Mouse (Mus musculus) limb, embryonic 14.5 days (tissue): ENCODE data around the gene Ripk3. TPM values are rescaled to one million over a fixed set of nuclear protein-coding genes. Genes with fewer than 3 reads are reported as not detected.
A peak's percentile ranks its signal among the peaks of the same experiment; 100 is the strongest.

ENCODE experiments used
- ATAC-seq: fragments of 200-750 bp; cut with Nextera tagmentation; 2 replicates; pipeline ENCODE4 v1.8.0; 2017; ENCODE audit warnings: low read depth, moderate number of reproducible peaks, moderate TSS enrichment; ENCODE audit not compliant: low FRiP score
- DNase-seq: peaks from one replicate; pipeline ENCODE4 v3.0.0-alpha.2; 2015; ENCODE audit warnings: low spot score
- H3K27ac ChIP-seq: fragments of 300-500 bp; sonication (generic); replicated peaks from 2 replicates; pipeline ENCODE4 v1.5.1; 2014; ENCODE audit warnings: low read depth, mild to moderate bottlenecking, low read length, moderate library complexity, mixed read lengths
- H3K27me3 ChIP-seq: fragments of 300-500 bp; sonication (generic); 2 replicates; pipeline ENCODE4 v1.6.1; 2014; ENCODE audit warnings: low read length, mixed read lengths; ENCODE audit not compliant: control insufficient read depth, insufficient read depth
- H3K36me3 ChIP-seq: fragments of 300-500 bp; sonication (generic); 2 replicates; pipeline ENCODE4 v1.6.1; 2014; ENCODE audit warnings: mild to moderate bottlenecking, low read length, moderate library complexity, mixed read lengths; ENCODE audit not compliant: control insufficient read depth, insufficient read depth
- H3K4me1 ChIP-seq: fragments of 300-500 bp; sonication (generic); 2 replicates; pipeline ENCODE4 v1.6.1; 2014; ENCODE audit warnings: antibody characterized with exemption, low read length, mixed read lengths; ENCODE audit not compliant: control insufficient read depth, insufficient read depth
- H3K4me2 ChIP-seq: fragments of 300-500 bp; sonication (generic); replicated peaks from 2 replicates; pipeline ENCODE4 v1.6.1; 2014; ENCODE audit warnings: low read depth, mild to moderate bottlenecking, low read length, moderate library complexity; ENCODE audit not compliant: severe bottlenecking
- H3K4me3 ChIP-seq: fragments of 300-500 bp; sonication (generic); replicated peaks from 2 replicates; pipeline ENCODE4 v1.5.1; 2014; ENCODE audit warnings: low read length
- H3K9ac ChIP-seq: fragments of 300-500 bp; sonication (generic); 2 replicates; pipeline ENCODE4 v1.6.1; 2014; ENCODE audit warnings: mild to moderate bottlenecking, low read depth, low read length, moderate library complexity; ENCODE audit not compliant: severe bottlenecking
- H3K9me3 ChIP-seq: fragments of 300-500 bp; sonication (generic); 2 replicates; pipeline ENCODE4 v1.6.1; 2016; ENCODE audit warnings: low read length; ENCODE audit not compliant: control insufficient read depth
- POLR2A ChIP-seq: fragments of 200-500 bp; IDR thresholded peaks from 2 replicates; pipeline ENCODE4 v1.8.0; 2012; ENCODE audit warnings: inconsistent platforms, mild to moderate bottlenecking, moderate library complexity, borderline replicate concordance; ENCODE audit not compliant: insufficient read depth, insufficient read length; ENCODE audit errors: extremely low read depth
- WGBS: fragments of 180-500 bp; shearing (Covaris S2); extraction: QIAGEN DNeasy Blood & Tissue Kit; methylation state at CpG from one replicate; pipeline ENCODE4 v1.1.7; 2014; 5-methylcytosine and 5-hydroxymethylcytosine counted together
- polyA plus RNA-seq, 2 experiments: library from polyadenylated mRNA; depleted of rRNA in 1 of 2; stranded (reverse) in 1 of 2; unstranded in 1 of 2; fragments of >200 nt; fragmentation: Nextera tagmentation in 1 of 2; extraction: Ambion mirVana in 1 of 2; gene quantifications; 2 replicates each; pipeline versions ENCODE4 v1.2.1 to v1.2.3; 2012 to 2014

Gene Ripk3
- polyA plus RNA-seq, 2 experiments = 30.5 to 35.9 TPM

DNA sequence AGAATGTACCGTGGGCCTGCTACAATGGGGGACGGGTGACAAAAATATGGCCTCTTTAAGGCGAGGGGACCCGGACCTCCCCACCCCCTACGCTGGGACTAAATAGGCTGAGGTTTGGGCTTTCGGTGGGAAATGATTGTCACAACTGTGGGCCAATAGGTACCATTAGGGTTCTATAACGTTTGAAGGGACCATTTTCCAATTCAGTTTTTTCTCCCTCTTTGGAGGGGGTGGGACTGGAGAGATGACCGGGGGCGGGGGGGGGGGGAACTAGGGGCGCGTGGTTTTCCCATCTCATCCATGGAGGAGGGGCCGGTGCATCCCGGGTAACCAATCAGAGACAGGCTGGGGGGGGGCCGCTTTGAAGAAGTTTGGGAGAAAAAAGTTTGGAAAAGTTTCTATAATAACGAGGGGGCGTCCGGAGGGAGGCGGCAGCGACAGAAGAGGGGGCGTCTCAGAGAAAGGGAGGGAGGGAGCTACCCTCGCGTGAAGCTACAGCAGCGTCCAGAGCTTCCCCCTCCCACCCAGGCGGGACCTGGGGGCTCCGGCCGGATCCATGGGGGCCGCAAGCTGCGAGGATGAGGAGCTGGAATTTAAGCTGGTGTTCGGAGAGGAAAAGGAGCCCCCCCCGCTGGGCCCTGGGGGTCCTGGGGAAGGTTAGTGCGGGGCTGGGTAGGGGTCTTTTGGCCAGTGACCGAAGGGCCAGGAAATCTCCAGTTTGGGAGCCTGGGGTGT lies 36.0 kb upstream of the Ripk3 start:
- peak; percentile 34; the same call in 1 of the 2 replicates for TF ChIP-seq POLR2A
- peak overlapping the region; percentile 94 for H3K4me2 ChIP-seq
- H3K27ac ChIP-seq = peak overlapping the region; percentile 96
- H3K9me3 ChIP-seq = no peaks in the 10 kb centered on the region
- H3K27me3 ChIP-seq = no peaks in the 10 kb centered on the region
- WGBS = 0% methylated on average over 32 of the region's 32 CpGs
- DNase-seq = peak; percentile 91
- H3K4me3 ChIP-seq = peak overlapping the region; percentile 96
- H3K9ac ChIP-seq = peak overlapping the region; percentile 97
- peaks cover 22% of the 10 kb centered on the region for H3K4me1 ChIP-seq
- H3K36me3 ChIP-seq = peaks cover 35% of the 10 kb centered on the region
- ATAC-seq = peak; percentile 67

DNA sequence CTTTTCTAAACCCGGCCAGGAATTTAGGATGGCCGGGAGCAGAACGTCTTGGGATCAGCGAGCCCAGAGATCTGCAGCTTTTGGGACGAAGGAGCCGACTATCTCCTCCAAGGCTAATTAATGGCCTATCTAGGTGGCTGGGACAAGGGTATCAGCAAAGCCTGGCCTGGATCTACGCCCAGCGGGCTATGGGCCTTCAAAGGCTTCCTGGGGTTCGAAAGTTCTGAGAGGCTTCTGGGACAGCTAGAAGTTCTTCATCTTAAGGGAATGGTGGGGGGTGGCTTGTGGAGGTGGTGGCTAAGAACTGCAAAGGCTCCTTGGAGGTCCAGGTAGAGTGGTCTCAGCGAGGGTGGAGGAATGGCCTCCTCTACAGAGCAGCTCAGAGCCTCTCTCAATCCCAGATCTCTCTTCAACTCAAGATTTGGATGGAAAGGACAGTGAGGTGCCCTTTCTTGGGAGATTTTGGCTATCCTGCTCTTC lies 35.4 kb upstream of the Ripk3 start:
- Histone ChIP-seq H3K4me1 (peaks cover 22% of the 10 kb centered on the region), H3K27ac (peak overlapping the region; percentile 96), H3K9me3 (no peaks in the 10 kb centered on the region), H3K9ac (peak overlapping the region; percentile 59), H3K36me3 (peaks cover 29% of the 10 kb centered on the region), H3K4me2 (peak overlapping the region; percentile 94), H3K4me3 (peak overlapping the region; percentile 96), H3K27me3 (no peaks in the 10 kb centered on the region)
- 2% methylated on average over 10 of the region's 10 CpGs for WGBS
- TF ChIP-seq POLR2A = no peak
- ATAC-seq (no peak), DNase-seq (peak; percentile 68)

- DNase-seq = peak; percentile 94
- H3K4me1 ChIP-seq = peaks cover 17% of the 10 kb centered on the region; the same call in 1 of the 2 replicates
- H3K27me3 ChIP-seq = no peaks in the 10 kb centered on the region
- peaks cover 21% of the 10 kb centered on the region for H3K36me3 ChIP-seq
- H3K27ac ChIP-seq = peak within 1 kb of the TSS; percentile 96
- no peaks in the 10 kb centered on the region for H3K9me3 ChIP-seq
- 3% methylated on average over 32 of the region's 46 CpGs for WGBS
- no peak for TF ChIP-seq POLR2A
- ATAC-seq = peak; percentile 80
- peak within 1 kb of the TSS; percentile 94 for H3K4me2 ChIP-seq
- H3K4me3 ChIP-seq = peak within 1 kb of the TSS; percentile 96
- peak within 1 kb of the TSS; percentile 59 for H3K9ac ChIP-seq
Observed at GRCm38 (mm10) chr14:55822991-55823762, 34.5 kb upstream of the Ripk3 start, which contains the start of gene Nfatc4. Nfatc4 (plus strand) TSS chr14:55823144.

- WGBS = 2% methylated on average over 13 of the region's 13 CpGs
- no peaks in the 10 kb centered on the region for H3K27me3 ChIP-seq
Observed at GRCm38 (mm10) chr14:55822435-55822990, 33.8 kb upstream of the Ripk3 start.

DNA sequence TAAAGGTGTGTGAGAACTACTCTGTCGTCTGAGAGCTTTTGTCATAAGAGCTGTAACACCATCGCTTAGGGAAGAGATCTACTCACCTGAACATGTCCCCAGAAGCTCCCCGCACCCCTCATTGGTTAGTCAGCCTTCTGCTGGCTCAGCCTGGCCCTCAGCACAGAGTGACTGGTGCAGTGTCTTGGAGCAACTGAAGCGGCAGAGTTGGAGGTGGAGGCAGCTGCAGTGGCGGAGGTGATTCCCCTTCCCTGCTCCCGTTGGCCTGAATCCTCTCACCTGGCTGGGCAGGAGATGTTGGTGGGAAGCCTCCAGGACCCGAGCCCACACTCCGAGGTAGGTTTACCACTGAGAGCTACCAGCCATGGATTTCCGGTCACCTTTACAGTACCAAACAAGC lies 31.9 kb upstream of the Ripk3 start:
- H3K27me3 ChIP-seq = no peaks in the 10 kb centered on the region
- ATAC-seq = no peak

More at GRCm38 (mm10) chr14:55822435-55822990, 33.8 kb upstream of the Ripk3 start:
- peaks cover 10% of the 10 kb centered on the region; the same call in 1 of the 2 replicates for H3K4me1 ChIP-seq
- peak overlapping the region; percentile 96 for H3K4me3 ChIP-seq
- no peak for TF ChIP-seq POLR2A
- ATAC-seq (no peak), DNase-seq (peak; percentile 87)
- peaks cover 14% of the 10 kb centered on the region for H3K36me3 ChIP-seq
- H3K9me3 ChIP-seq = no peaks in the 10 kb centered on the region
- H3K9ac ChIP-seq = peak overlapping the region; percentile 59
- H3K4me2 ChIP-seq = peak overlapping the region; percentile 94
- peak overlapping the region; percentile 96 for H3K27ac ChIP-seq

More for the DNA sequence above, 31.9 kb upstream of the Ripk3 start:
- no peaks in the 10 kb centered on the region for H3K36me3 ChIP-seq
- TF ChIP-seq POLR2A = no peak
- H3K4me3 ChIP-seq = no peak overlapping the region
- H3K4me1 ChIP-seq = 0 out of 2 replicates have a peak, but pooled peaks cover 3% of the 10 kb centered on the region
- no peaks in the 10 kb centered on the region for H3K9me3 ChIP-seq
- no peak for DNase-seq
- no peak overlapping the region for H3K9ac ChIP-seq
- H3K27ac ChIP-seq = no peak overlapping the region
- 89% methylated on average over 8 of the region's 9 CpGs for WGBS
- H3K4me2 ChIP-seq = no peak overlapping the region
